Comparison of ENCODE assay signal across 19 mouse cellular contexts in genomic region chr13:49322169-49322568, GRCm38 (mm10). TPM values are rescaled to one million over a fixed set of nuclear protein-coding genes. Genes with fewer than 3 reads are reported as not detected.
DNase-seq lines count a peak whose midpoint lies in the region; ATAC-seq and TF ChIP-seq lines count a peak whose summit lies in the region.
"Had no signal": no experiment of that assay in that cellular context is flagged by ENCODE, and none has a peak within 500 bp of the region (broad histone marks: within the 10 kb centered on the region; RNA-seq: fewer than 3 reads in every experiment).

No protein-coding gene starts in this region.

- H3K27ac ChIP-seq in lung, embryonic 16.5 days (ENCODE audit: low read length): no peak overlapping the region
- peak overlapping the region; percentile 93 for H3K27ac ChIP-seq in bone marrow macrophage, adult 2 months (ENCODE audit: insufficient read depth, low read depth, low read length)
- H3K27ac ChIP-seq: embryonic facial prominence, embryonic 13.5 days; forebrain, embryonic 12.5 days; heart, embryonic 10.5 days; kidney, embryonic 15.5 days; limb, embryonic 15.5 days; midbrain, embryonic 12.5 days had no signal

- no peak overlapping the region for H3ac ChIP-seq in myocyte (ENCODE audit: control insufficient read depth, insufficient read length)

- no peak overlapping the region for H3K4me3 ChIP-seq in lung, embryonic 16.5 days (ENCODE audit: low read length)
- peak overlapping the region; percentile 6 for H3K4me3 ChIP-seq in bone marrow macrophage, adult 2 months (ENCODE audit: insufficient read depth, low read length)
- H3K4me3 ChIP-seq in myocyte: no peak overlapping the region
- H3K4me3 ChIP-seq: embryonic facial prominence, embryonic 13.5 days; forebrain, embryonic 12.5 days; heart, embryonic 10.5 days; kidney, embryonic 15.5 days; limb, embryonic 15.5 days; midbrain, embryonic 12.5 days had no signal

- 0 out of 2 replicates have a peak overlapping the region, but pooled peaks have one; percentile 1 for H3K9ac ChIP-seq in lung, embryonic 16.5 days (ENCODE audit: low read length)
- H3K9ac ChIP-seq: embryonic facial prominence, embryonic 13.5 days; forebrain, embryonic 12.5 days; kidney, embryonic 15.5 days; limb, embryonic 15.5 days; midbrain, embryonic 12.5 days had no signal

- H3K79me2 ChIP-seq in myocyte (ENCODE audit: control insufficient read depth, insufficient read depth): peaks cover 23% of the 10 kb centered on the region

- DNase-seq in heart, adult 11 months: peak; percentile 95
- DNase-seq in heart, postnatal 36 days: no peak
- no peak for DNase-seq in lung, postnatal 25 days (ENCODE audit: low spot score)
- DNase-seq in urinary bladder, postnatal 10 days (ENCODE audit: low spot score): no peak
- no peak for DNase-seq in kidney, adult 18-20 months
- DNase-seq: adrenal gland, postnatal 25 days; cerebellum, postnatal 14 days; lung, adult 2 months; thymus, adult 2 months had no signal

- intact Hi-C loops in heart, postnatal 36 days (cut with DNase I): no loop called here

- no peak overlapping the region for H3K4me2 ChIP-seq in lung, embryonic 16.5 days (ENCODE audit: low read depth, low read length)
- H3K4me2 ChIP-seq in myocyte (ENCODE audit: low read depth): peak overlapping the region; percentile 92
- H3K4me2 ChIP-seq: embryonic facial prominence, embryonic 13.5 days; forebrain, embryonic 12.5 days; kidney, embryonic 15.5 days; limb, embryonic 15.5 days; midbrain, embryonic 12.5 days had no signal

- ATAC-seq in lung, embryonic 16.5 days (ENCODE audit: low read depth): no peak
- ATAC-seq: inflammation-experienced regulatory T-cells, adult 6 months had no signal

- TF ChIP-seq POLR2A in bone marrow macrophage, adult 2 months (IDR thresholded peaks at IDR 0.05; ENCODE audit: borderline replicate concordance, low read depth, low read length): no peak
- TF ChIP-seq POLR2A in myocyte (IDR thresholded peaks at IDR 0.05; ENCODE audit: insufficient read length, low read depth): no peak

- TF ChIP-seq CTCF in bone marrow macrophage, adult 2 months (IDR thresholded peaks at IDR 0.05; ENCODE audit: low read depth, low read length): no peak

- H3K27me3 ChIP-seq in lung, embryonic 16.5 days (ENCODE audit: control insufficient read depth, insufficient read depth, low read depth, low read length): no peaks in the 10 kb centered on the region
- no peaks in the 10 kb centered on the region for H3K27me3 ChIP-seq in myocyte (ENCODE audit: control insufficient read depth, insufficient read depth, insufficient read length)
- H3K27me3 ChIP-seq: embryonic facial prominence, embryonic 13.5 days; kidney, embryonic 15.5 days; limb, embryonic 15.5 days had no signal

- H3K36me3 ChIP-seq in lung, embryonic 16.5 days (ENCODE audit: control insufficient read depth, insufficient read depth, low read length): no peaks in the 10 kb centered on the region
- H3K36me3 ChIP-seq in myocyte (ENCODE audit: control insufficient read depth, insufficient read depth): no peaks in the 10 kb centered on the region
- H3K36me3 ChIP-seq: embryonic facial prominence, embryonic 13.5 days; forebrain, embryonic 12.5 days; heart, embryonic 10.5 days; kidney, embryonic 15.5 days; limb, embryonic 15.5 days; midbrain, embryonic 12.5 days had no signal

- H3K4me1 ChIP-seq in lung, embryonic 16.5 days (replicated peaks; ENCODE audit: control insufficient read depth, insufficient read depth, low read length): peaks cover 9% of the 10 kb centered on the region
- peaks cover 57% of the 10 kb centered on the region for H3K4me1 ChIP-seq in bone marrow macrophage, adult 2 months (ENCODE audit: control insufficient read depth, insufficient read depth, low read length)

- WGBS in lung, embryonic 16.5 days: 75% methylated on average over 5 of the region's 5 CpGs

- H3K9me3 ChIP-seq in lung, embryonic 16.5 days (ENCODE audit: control insufficient read depth, low read length): no peaks in the 10 kb centered on the region
- H3K9me3 ChIP-seq: embryonic facial prominence, embryonic 13.5 days; forebrain, embryonic 12.5 days; heart, embryonic 10.5 days; kidney, embryonic 15.5 days; limb, embryonic 15.5 days; midbrain, embryonic 12.5 days had no signal

TF ChIP-seq in myocyte, 11 proteins besides CTCF, POLR2A, EP300 and RAD21:
- TF ChIP-seq REST (IDR thresholded peaks at IDR 0.05; ENCODE audit: insufficient read depth, insufficient read length) (no peak), CEBPB (IDR thresholded peaks at IDR 0.05; ENCODE audit: insufficient read depth, poor library complexity, severe bottlenecking) (no peak), TCF3 (IDR thresholded peaks at IDR 0.05; ENCODE audit: insufficient read length, low read depth) (no peak), USF1 (IDR thresholded peaks at IDR 0.05; ENCODE audit: low read depth) (no peak), MYOD1 (IDR thresholded peaks at IDR 0.05; ENCODE audit: control insufficient read depth in 1 of 3, insufficient read length in 2 of 3, low read depth in 2 of 3) (peak in 1 of 3 experiments; percentile 52), MYOG (IDR thresholded peaks at IDR 0.05; ENCODE audit: control insufficient read depth in 1 of 3, insufficient read depth in 1 of 3, insufficient read length in 2 of 3, low read depth in 2 of 3) (peak in 1 of 3 experiments; percentile 44), MAX (IDR thresholded peaks at IDR 0.05; ENCODE audit: low read depth) (no peak)
TF ChIP-seq in myocyte: peak in this region for 2.

RNA-seq across cellular contexts. Expression of gene Fgd3, which starts 2.1 kb away (rescaled TPM):
- 1 to 10 TPM in 1 of 2 experiments, under 1 TPM in 1; 0.64 to 1.2 TPM for total RNA-seq in heart, postnatal 36 days (2021)
- 0.26 and 0.33 TPM in 2 replicates for polyA plus RNA-seq in lung, embryonic 16.5 days (2015; fragmentation: Nextera tagmentation; extraction: Ambion mirVana)
- polyA plus RNA-seq in bone marrow macrophage, adult 2 months (2012; ENCODE audit: insufficient read depth, insufficient read length, missing spikeins): 79.0 and 88.6 TPM in 2 replicates
- 15.5 TPM for polyA plus RNA-seq in myocyte (2012; fragmentation: generic; extraction: Trizol)

RNA-seq across cellular contexts. Expression of gene Bicd2, which starts 19.2 kb away (rescaled TPM):
- total RNA-seq in heart, postnatal 36 days (2021): 10 to 100 TPM; 73.4 to 79.7 TPM
- 31.2 and 32.1 TPM in 2 replicates for polyA plus RNA-seq in lung, embryonic 16.5 days (2015; fragmentation: Nextera tagmentation; extraction: Ambion mirVana)
- 38.4 and 42.5 TPM in 2 replicates for polyA plus RNA-seq in bone marrow macrophage, adult 2 months (2012; ENCODE audit: insufficient read depth, insufficient read length, missing spikeins)
- 94.9 TPM for polyA plus RNA-seq in myocyte (2012; fragmentation: generic; extraction: Trizol)

Comparison
In these comparisons a context has a peak if more than half of its experiments do, and no peak if none do; other contexts are left out.
1. RNA of gene Fgd3, which starts 2.1 kb away (polyA plus RNA-seq): 79.0 to 88.6 TPM in bone marrow macrophage, adult 2 months and 15.5 TPM in myocyte (single experiment); 0.26 to 0.33 TPM in lung, embryonic 16.5 days; every median in the first group is over 10 times any median in the second.